Mouse (Mus musculus) neural tube, embryonic 15.5 days (tissue): ENCODE measurements around the gene Glo1. TPM values are rescaled to one million over a fixed set of nuclear protein-coding genes. Genes with fewer than 3 reads are reported as not detected.
"Not testable (repeated sequence)": the region's sequence is repeated elsewhere in the genome, so short reads cannot be mapped to it uniquely, and the experiment has no call there.

ENCODE experiments used
- ATAC-seq: fragments of 200-750 bp; cut with Nextera tagmentation; 2 replicates; pipeline ENCODE4 v1.8.0; 2017; ENCODE audit warnings: mild to moderate bottlenecking, moderate TSS enrichment, moderate library complexity; ENCODE audit not compliant: low FRiP score
- H3K27ac ChIP-seq: fragments of 300-500 bp; sonication (generic); replicated peaks from 2 replicates; pipeline ENCODE4 v1.5.1; 2015; ENCODE audit warnings: mild to moderate bottlenecking, inconsistent platforms
- H3K27me3 ChIP-seq: fragments of 300-500 bp; sonication (generic); replicated peaks from 2 replicates; pipeline ENCODE4 v1.6.1; 2015; ENCODE audit warnings: inconsistent platforms
- H3K36me3 ChIP-seq: fragments of 300-500 bp; sonication (generic); 2 replicates; pipeline ENCODE4 v1.6.1; 2015; ENCODE audit warnings: inconsistent platforms
- H3K4me1 ChIP-seq: fragments of 300-500 bp; sonication (generic); 2 replicates; pipeline ENCODE4 v1.6.1; 2015; ENCODE audit warnings: inconsistent platforms
- H3K4me2 ChIP-seq: fragments of 300-500 bp; sonication (generic); 2 replicates; pipeline ENCODE4 v1.6.1; 2015; ENCODE audit warnings: inconsistent platforms, mild to moderate bottlenecking, moderate library complexity
- H3K4me3 ChIP-seq: fragments of 300-500 bp; sonication (generic); replicated peaks from 2 replicates; pipeline ENCODE4 v1.5.1; 2015; ENCODE audit warnings: mild to moderate bottlenecking, inconsistent platforms
- H3K9ac ChIP-seq: fragments of 300-500 bp; sonication (generic); replicated peaks from 2 replicates; pipeline ENCODE4 v1.6.1; 2015; ENCODE audit warnings: mild to moderate bottlenecking, inconsistent platforms
- H3K9me3 ChIP-seq: fragments of 300-500 bp; sonication (generic); replicated peaks from 2 replicates; pipeline ENCODE4 v1.6.1; 2016; ENCODE audit warnings: inconsistent platforms
- WGBS: fragments of 180-500 bp; shearing (Covaris S2); methylation state at CpG from one replicate; pipeline ENCODE4 v1.1.7; 2015; ENCODE audit warnings: mixed read lengths; 5-methylcytosine and 5-hydroxymethylcytosine counted together
- polyA plus RNA-seq: library from polyadenylated mRNA; unstranded; fragments of >200 nt; fragmentation: Nextera tagmentation; extraction: Ambion mirVana; gene quantifications from 2 replicates; pipeline ENCODE4 v1.2.1, GENCODE M21; 2015

Glo1 gene
- polyA plus RNA-seq, result 162 and 168 TPM in 2 replicates

DNA sequence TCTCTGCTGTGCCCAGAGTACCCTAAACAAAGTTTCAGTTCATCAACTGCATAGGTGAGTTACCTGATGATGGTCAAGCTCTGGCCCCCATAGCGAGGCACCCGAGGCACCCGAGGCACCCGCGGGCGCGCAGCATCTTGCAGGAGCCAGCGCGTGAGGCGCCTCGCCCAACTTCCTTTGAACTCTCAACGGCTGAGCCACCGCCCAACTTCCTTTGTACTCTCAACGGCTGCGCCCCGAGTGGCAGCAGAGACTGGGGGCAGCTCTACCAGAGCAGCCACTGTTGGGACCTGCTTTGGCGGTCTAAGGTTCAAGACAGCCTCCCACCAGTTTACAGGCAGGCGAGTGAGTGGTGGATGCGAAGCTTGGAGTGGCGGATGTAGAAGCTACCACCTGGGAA is at the start of gene Glo1:
Glo1 (minus strand) TSS at position 153 of the 400 bp plus-strand sequence.
- not testable (repeated sequence) for H3K27me3 ChIP-seq, H3K4me2 ChIP-seq, H3K4me1 ChIP-seq, H3K27ac ChIP-seq, H3K4me3 ChIP-seq, H3K9ac ChIP-seq, H3K9me3 ChIP-seq, H3K36me3 ChIP-seq, ATAC-seq
- no CpG with 5 or more reads among the region's 20 CpGs for WGBS

DNA sequence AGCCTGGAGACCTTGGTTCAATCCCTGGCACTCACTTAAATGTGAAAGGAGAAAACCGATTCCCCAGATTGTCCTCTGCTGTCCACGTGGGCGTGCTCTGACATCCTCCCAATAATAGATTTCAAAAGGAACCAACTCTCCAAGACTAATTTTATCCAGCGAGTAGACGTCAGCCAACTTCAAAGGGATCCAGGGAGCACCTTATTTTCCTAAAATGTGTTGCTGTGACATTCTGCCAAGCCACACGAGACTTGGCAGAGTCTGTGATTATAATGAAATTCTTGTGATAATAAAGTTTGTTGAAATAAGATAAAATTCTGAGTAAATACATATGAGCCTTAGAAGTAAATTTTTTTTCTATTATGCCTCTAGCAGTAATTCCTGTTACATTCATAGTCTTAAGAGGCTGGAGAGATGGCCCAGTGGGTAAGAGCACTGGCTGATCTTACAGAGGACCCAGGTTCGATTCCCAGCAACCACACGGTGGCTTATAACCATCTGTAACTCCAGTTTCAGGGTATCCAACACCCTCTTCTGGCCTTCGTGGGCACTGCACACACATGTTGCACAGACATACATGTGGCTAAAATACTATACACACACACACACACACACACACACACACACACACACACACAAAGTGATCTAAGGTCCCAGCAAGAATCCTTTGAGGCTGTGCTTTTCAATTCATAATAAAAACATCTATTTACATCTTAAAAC is 48.5 kb upstream of the Glo1 start:
- WGBS, result 90% methylated on average over 9 of the region's 9 CpGs
- no peaks in the 10 kb centered on the region for H3K27me3 ChIP-seq
- H3K4me1 ChIP-seq, result peaks cover 9% of the 10 kb centered on the region; the same call in 1 of the 2 replicates
- no peaks in the 10 kb centered on the region for H3K9me3 ChIP-seq
- no peak for ATAC-seq
- no peak overlapping the region for H3K4me2 ChIP-seq
- no peak overlapping the region for H3K9ac ChIP-seq
- H3K4me3 ChIP-seq, result no peak overlapping the region
- no peaks in the 10 kb centered on the region for H3K36me3 ChIP-seq
- H3K27ac ChIP-seq, result no peak overlapping the region

DNA sequence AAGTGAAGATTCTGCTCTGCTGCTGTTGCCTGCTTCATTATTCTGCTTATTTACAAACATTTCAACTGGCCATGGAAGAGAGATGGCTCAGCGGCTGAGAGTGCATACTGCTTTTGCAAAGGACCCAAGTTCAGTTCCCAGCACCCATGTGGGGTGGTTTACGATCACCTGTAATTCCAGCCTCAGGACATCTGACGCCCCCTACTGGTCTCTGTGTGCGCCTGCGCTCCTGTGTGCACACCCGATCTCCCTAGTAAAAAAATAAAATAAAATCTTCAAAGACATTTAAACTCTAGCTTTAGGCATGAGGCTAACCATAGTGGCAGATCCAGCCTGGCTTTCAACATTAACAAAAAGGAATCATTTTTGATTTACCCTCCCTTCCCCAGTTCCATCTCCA is 46.4 kb upstream of the Glo1 start:
- ATAC-seq, result no peak
- Histone ChIP-seq H3K27ac (no peak overlapping the region), H3K9me3 (no peaks in the 10 kb centered on the region), H3K4me2 (no peak overlapping the region), H3K36me3 (no peaks in the 10 kb centered on the region), H3K4me1 (peaks cover 13% of the 10 kb centered on the region; the same call in 1 of the 2 replicates), H3K4me3 (no peak overlapping the region), H3K27me3 (no peaks in the 10 kb centered on the region), H3K9ac (no peak overlapping the region)
- 93% methylated on average over 6 of the region's 6 CpGs for WGBS

DNA sequence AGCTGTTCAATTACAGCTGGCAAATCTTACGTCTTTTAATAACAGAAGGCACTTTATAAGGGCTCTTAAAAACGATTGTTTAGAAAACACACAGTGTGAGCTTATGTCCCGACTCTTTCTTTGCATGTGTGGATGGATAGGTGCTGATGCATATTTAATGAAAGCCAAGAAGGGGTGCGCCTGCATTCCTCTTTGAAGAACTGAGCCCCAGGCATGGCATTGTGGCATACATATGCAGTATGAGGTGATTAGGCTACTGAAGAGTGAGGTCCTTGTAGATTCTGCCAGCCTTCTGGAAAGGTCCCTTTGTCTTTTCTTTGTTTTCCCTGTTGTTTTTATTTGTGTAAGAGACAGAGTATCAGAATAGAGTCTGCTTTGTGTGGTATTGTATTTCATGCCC is 45.9 kb upstream of the Glo1 start:
- 46% methylated on average over 4 of the region's 4 CpGs for WGBS
- no peaks in the 10 kb centered on the region for H3K36me3 ChIP-seq
- H3K4me3 ChIP-seq, result no peak overlapping the region
- ATAC-seq, result no peak
- H3K4me2 ChIP-seq, result no peak overlapping the region
- no peak overlapping the region for H3K9ac ChIP-seq
- no peak overlapping the region for H3K27ac ChIP-seq
- H3K27me3 ChIP-seq, result no peaks in the 10 kb centered on the region
- peaks cover 13% of the 10 kb centered on the region; the same call in 1 of the 2 replicates for H3K4me1 ChIP-seq
- H3K9me3 ChIP-seq, result no peaks in the 10 kb centered on the region

DNA sequence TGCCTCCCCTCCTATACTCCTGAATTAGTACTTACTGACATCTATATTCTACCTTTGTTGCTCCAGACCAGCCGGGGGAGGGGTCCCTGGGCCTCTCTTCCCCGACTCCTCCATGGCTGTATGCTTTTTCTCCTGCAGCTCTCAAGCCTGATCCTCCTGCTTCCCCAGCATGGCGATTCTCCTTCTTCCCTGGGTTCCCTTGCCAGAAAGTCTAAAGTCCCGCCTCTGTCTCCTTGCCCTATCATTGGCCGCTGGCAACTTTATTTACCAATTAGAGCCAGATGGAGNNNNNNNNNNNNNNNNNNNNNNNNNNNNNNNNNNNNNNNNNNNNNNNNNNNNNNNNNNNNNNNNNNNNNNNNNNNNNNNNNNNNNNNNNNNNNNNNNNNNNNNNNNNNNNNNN is 38.2 kb upstream of the Glo1 start:
- peaks cover 4% of the 10 kb centered on the region; the same call in 1 of the 2 replicates for H3K9me3 ChIP-seq
- no peak overlapping the region for H3K4me3 ChIP-seq
- H3K9ac ChIP-seq, result no peak overlapping the region
- H3K27me3 ChIP-seq, result no peaks in the 10 kb centered on the region
- WGBS, result 86% methylated on average over 5 of the region's 5 CpGs
- no peak overlapping the region for H3K4me2 ChIP-seq
- H3K4me1 ChIP-seq, result 0 out of 2 replicates have a peak, but pooled peaks cover 1% of the 10 kb centered on the region
- no peak for ATAC-seq
- no peak overlapping the region for H3K27ac ChIP-seq
- H3K36me3 ChIP-seq, result no peaks in the 10 kb centered on the region

DNA sequence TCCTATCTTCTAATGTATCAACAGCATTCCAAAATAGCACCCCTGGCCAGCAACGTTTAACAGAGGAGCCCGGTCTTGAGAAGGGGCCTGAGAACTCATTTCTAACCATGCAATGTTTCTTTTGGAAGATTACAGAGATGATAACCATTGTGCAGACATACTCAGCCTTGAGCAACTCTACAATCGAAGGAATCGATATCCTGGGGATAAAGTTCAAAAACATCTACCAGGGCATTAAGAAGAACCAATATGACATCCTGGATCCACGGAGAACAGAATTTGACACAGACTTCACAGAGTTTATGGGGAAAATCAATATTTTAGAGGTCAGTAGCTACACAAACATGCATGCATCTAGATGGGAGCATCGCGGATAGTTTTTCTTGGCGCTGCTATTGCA is 36.5 kb upstream of the Glo1 start:
- no peaks in the 10 kb centered on the region for H3K27me3 ChIP-seq
- 94% methylated on average over 8 of the region's 8 CpGs for WGBS
- no peak for ATAC-seq
- no peak overlapping the region for H3K4me2 ChIP-seq
- no peak overlapping the region for H3K4me3 ChIP-seq
- H3K9me3 ChIP-seq, result peaks cover 4% of the 10 kb centered on the region; the same call in 1 of the 2 replicates
- no peak overlapping the region for H3K27ac ChIP-seq
- no peak overlapping the region for H3K9ac ChIP-seq
- no peaks in the 10 kb centered on the region for H3K4me1 ChIP-seq
- no peaks in the 10 kb centered on the region for H3K36me3 ChIP-seq

DNA sequence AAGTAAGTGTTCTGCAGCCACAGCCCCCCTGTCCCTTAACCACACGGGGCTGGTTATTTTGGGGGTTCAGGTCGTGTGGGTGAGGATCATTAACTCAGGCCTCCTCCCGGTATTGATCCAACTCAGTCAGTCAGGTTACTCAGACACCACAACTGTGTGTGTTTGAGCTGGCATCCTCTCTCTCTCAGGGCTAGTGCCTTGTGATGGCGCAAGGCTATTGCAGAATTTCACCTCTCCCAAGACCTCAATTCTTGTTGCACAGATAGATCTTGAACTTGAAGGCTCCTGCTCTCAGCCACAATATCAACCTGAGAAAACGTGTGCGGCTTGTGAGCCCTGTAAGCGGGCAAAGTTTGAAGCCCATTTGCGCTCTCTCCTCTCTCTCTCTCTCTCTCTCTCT is 35.5 kb upstream of the Glo1 start:
- Histone ChIP-seq H3K9ac (no peak overlapping the region), H3K27me3 (no peaks in the 10 kb centered on the region), H3K36me3 (no peaks in the 10 kb centered on the region), H3K27ac (no peak overlapping the region), H3K9me3 (peaks cover 4% of the 10 kb centered on the region; the same call in 1 of the 2 replicates), H3K4me1 (no peaks in the 10 kb centered on the region), H3K4me2 (no peak overlapping the region), H3K4me3 (no peak overlapping the region)
- ATAC-seq, result no peak
- 77% methylated on average over 8 of the region's 8 CpGs for WGBS

DNA sequence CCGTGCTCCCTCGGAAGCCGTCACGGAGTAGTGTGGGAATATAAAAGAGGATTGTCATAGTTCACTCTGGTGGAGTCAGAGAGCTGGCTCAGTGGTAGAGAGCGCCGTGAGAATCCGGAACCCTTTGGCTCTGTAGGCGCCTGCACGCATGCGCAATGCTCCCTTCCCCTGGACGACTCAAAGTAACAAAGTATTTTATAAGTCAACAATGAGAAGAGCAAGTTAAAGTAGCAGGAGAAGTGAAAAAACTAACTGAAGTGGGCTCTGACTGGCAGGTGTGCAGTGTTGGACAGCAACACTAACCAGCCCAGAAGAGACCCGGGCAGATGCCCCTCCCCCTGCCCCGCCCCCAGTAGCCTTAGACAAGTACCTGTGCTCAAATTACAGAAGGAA is 31.5 kb upstream of the Glo1 start:
- H3K36me3 ChIP-seq, result no peaks in the 10 kb centered on the region

DNA sequence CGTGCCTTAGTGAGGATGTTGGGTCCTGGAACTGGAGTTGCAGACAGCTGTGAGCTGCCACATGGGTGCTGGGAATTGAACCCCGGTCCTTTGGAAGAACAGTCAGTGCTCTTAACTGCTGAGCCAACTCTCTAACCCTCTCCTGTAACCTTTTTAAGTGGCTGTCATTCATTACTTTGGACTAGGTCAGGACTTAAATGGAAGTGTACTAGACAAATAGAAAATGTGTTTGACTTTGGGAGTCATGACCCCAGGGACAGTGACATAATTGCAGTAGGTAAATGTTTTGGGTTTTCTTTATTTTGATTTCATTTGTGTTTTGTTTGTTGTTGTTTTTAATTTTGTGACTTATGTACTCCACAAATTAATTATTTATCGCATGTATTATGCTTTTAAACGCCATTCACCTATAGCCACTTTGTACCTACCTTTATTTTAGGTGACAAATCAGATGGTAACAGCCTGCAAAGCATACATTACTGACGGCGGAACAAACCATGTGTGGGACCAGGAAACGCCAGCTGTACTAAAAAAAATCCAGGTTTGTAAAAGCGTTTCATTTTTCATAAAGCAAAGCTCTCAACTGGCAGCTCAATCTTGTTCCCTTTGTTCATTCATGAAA is 31.0 kb upstream of the Glo1 start:
- peak overlapping the region; percentile 29 for H3K4me3 ChIP-seq
- H3K4me1 ChIP-seq, result no peaks in the 10 kb centered on the region
- ATAC-seq, result no peak
- no peak overlapping the region for H3K27ac ChIP-seq
- H3K4me2 ChIP-seq, result peak overlapping the region; percentile 46
- WGBS, result 53% methylated on average over 8 of the region's 8 CpGs
- no peaks in the 10 kb centered on the region for H3K27me3 ChIP-seq
- H3K9me3 ChIP-seq, result no peaks in the 10 kb centered on the region
- H3K9ac ChIP-seq, result no peak overlapping the region; the same call in 1 of the 2 replicates
- H3K36me3 ChIP-seq, result no peaks in the 10 kb centered on the region

More for the DNA sequence above, 31.5 kb upstream of the Glo1 start:
- ATAC-seq, result peak; percentile 65; the same call in 1 of the 2 replicates
- H3K9ac ChIP-seq, result no peak overlapping the region; the same call in 1 of the 2 replicates
- H3K9me3 ChIP-seq, result no peaks in the 10 kb centered on the region
- no peaks in the 10 kb centered on the region for H3K27me3 ChIP-seq
- peak overlapping the region; percentile 46 for H3K4me2 ChIP-seq
- H3K27ac ChIP-seq, result no peak overlapping the region
- no peaks in the 10 kb centered on the region for H3K4me1 ChIP-seq
- WGBS, result 17% methylated on average over 13 of the region's 13 CpGs
- peak overlapping the region; percentile 29 for H3K4me3 ChIP-seq

DNA sequence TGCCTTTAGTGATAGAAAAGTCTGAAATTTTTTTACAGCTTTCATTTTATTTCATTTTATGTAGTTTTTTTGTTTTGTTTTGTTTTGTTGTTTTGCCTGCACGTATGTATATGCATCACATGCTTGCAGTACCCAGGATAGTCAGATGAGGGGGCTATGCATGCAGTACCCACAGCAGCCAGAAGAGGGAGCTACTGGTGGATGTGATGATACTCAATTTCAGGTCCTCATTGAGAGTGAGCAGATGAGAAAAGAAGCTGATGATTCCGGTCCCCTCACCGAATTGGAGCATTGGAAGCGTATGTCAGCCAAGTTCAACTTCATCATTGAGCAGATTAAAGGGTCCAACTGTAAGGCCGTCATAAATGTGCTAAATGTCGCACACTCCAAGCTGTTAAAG is 26.3 kb upstream of the Glo1 start:
- Histone ChIP-seq H3K9ac (no peak overlapping the region), H3K27ac (no peak overlapping the region), H3K9me3 (no peaks in the 10 kb centered on the region), H3K4me1 (no peaks in the 10 kb centered on the region), H3K36me3 (no peaks in the 10 kb centered on the region), H3K4me2 (no peak overlapping the region), H3K27me3 (no peaks in the 10 kb centered on the region), H3K4me3 (no peak overlapping the region)
- no peak for ATAC-seq
- 95% methylated on average over 6 of the region's 6 CpGs for WGBS

DNA sequence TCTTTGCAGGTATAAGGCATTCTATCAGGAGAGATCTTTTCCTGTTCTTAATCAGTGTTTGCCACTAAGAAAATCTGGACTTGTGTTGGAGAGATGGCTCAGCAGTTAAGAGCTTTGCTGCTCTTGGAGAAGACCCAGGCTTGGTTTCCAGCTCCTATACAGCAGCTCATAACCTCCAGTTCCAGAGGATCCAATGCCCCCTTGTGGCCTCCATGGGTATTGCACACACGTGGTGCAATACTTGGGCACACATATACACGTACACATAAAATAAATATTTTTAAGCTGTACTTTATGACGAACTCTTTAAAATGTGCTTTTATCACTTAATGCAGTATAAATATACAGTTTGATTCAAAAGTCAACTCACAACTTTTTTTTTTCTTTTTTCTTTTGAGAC is 22.1 kb upstream of the Glo1 start:
- Histone ChIP-seq H3K27me3 (no peaks in the 10 kb centered on the region), H3K9me3 (no peaks in the 10 kb centered on the region), H3K9ac (no peak overlapping the region), H3K4me2 (no peak overlapping the region), H3K27ac (no peak overlapping the region), H3K36me3 (no peaks in the 10 kb centered on the region), H3K4me1 (no peaks in the 10 kb centered on the region), H3K4me3 (no peak overlapping the region)
- 97% methylated on average over 3 of the region's 3 CpGs for WGBS
- ATAC-seq, result no peak

DNA sequence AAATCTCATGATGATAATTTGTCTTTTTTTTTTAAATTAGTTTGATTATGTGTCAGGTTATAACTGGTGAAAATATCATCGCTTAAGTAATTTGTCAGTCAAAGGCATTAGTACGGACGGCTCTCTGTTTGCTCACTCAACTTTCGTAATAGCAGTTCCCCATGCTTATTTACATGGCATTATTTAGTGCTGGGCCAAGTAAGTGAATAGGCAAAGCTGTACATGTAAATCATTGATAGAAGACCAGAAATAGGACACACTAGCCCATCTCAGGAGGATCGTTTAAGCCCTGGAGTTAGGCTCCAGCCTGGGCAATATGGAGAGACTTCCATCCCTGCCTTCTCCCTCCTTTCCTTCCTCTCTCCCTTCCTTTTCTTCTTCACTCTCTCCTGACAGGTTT is 14.2 kb upstream of the Glo1 start:
- Histone ChIP-seq H3K36me3 (no peaks in the 10 kb centered on the region), H3K9me3 (no peaks in the 10 kb centered on the region), H3K27ac (no peak overlapping the region), H3K27me3 (no peaks in the 10 kb centered on the region), H3K4me3 (no peak overlapping the region), H3K9ac (no peak overlapping the region), H3K4me1 (no peaks in the 10 kb centered on the region), H3K4me2 (no peak overlapping the region)
- no peak for ATAC-seq
- WGBS, result 89% methylated on average over 5 of the region's 5 CpGs
